Mouse (Mus musculus) C2C12 (cell line): ENCODE measurements around the gene Acot5.

ENCODE experiments used
- CEBPB ChIP-seq: IDR thresholded peaks from one replicate; pipeline ENCODE4 v1.6.1; 2011; ENCODE audit warnings: low read depth, mild to moderate bottlenecking, control low read depth, moderate library complexity
- CTCF ChIP-seq: IDR thresholded peaks from one replicate; pipeline ENCODE4 v1.5.1; 2011; ENCODE audit not compliant: control insufficient read depth, insufficient read depth, insufficient read length
- FOSL1 ChIP-seq: IDR thresholded peaks from one replicate; pipeline ENCODE4 v1.8.0; 2011; ENCODE audit warnings: mild to moderate bottlenecking, low read length; ENCODE audit not compliant: poor library complexity, insufficient read depth, severe bottlenecking
- MAX ChIP-seq: IDR thresholded peaks from one replicate; pipeline ENCODE4 v1.6.1; 2011; ENCODE audit warnings: mild to moderate bottlenecking, control low read depth
- MYOD1 ChIP-seq: IDR thresholded peaks from one replicate; pipeline ENCODE4 v1.6.1; 2011; ENCODE audit warnings: low read depth; ENCODE audit not compliant: control insufficient read depth, insufficient read length

- TF ChIP-seq CTCF = no peak
- TF ChIP-seq CEBPB = no peak
- TF ChIP-seq MAX = no peak
- no peak for TF ChIP-seq FOSL1
- TF ChIP-seq MYOD1 = no peak
Measured at GRCm38 (mm10) chr12:84051937-84052474, 17.1 kb upstream of the Acot5 start, which contains the start of gene Acot3.
